9 mouse cellular contexts compared by ENCODE assay signal in the genomic region with DNA sequence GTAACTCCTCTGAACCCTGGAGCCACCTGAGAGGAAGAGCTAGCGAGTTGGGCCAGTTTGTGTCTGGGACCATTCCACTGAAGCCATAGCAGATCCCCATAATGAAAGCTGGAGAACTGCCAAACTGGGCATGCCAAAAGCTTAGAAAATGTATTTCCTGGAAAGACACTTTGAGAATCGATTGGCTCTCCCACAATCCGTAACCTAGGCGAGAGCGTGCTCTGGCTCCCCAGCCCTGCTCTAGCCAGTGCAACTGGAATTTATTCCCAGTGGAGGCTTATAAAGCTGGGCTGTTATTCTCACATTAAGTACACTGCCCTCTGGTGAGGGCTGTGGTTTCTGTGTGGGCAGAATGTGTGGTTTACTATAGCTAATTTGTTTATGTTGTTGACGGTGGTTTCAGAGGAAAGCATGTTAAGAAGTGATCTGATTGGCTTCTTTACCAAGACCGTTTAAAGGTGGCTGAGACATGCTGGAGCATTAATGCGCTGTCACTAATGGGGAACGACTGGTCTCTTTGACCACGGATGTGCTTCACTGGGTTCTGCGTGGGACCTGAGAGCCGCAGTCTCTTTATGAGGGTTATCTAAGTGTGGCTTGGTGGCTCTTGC.
DNase-seq lines count a peak whose midpoint lies in the region; ATAC-seq and TF ChIP-seq lines count a peak whose summit lies in the region.
"Had no signal": no experiment of that assay in that cellular context is flagged by ENCODE, and none has a peak within 500 bp of the region (broad histone marks: within the 10 kb centered on the region; RNA-seq: fewer than 3 reads in every experiment).

No protein-coding gene starts in this region.

- peaks cover 8% of the 10 kb centered on the region for H3K4me1 ChIP-seq in heart, adult 2 months (ENCODE audit: control insufficient read depth, insufficient read depth, low read length)
- H3K4me1 ChIP-seq in kidney, embryonic 14.5 days (ENCODE audit: control insufficient read depth, insufficient read depth, low read length): peaks cover 15% of the 10 kb centered on the region; the same call in 1 of the 2 replicates
- peaks cover 4% of the 10 kb centered on the region; the same call in 1 of the 2 replicates for H3K4me1 ChIP-seq in forebrain, embryonic 12.5 days

- H3K9me3 ChIP-seq in kidney, embryonic 14.5 days (ENCODE audit: control insufficient read depth, low read length): no peaks in the 10 kb centered on the region
- no peaks in the 10 kb centered on the region for H3K9me3 ChIP-seq in forebrain, embryonic 12.5 days

- ATAC-seq in kidney, embryonic 14.5 days (ENCODE audit: low FRiP score, low TSS enrichment): no peak; the same call in 1 of the 2 replicates
- ATAC-seq in megakaryocyte progenitor cell, adult 5-6 weeks (replicated peaks; ENCODE audit: poor library complexity): peak; percentile 40
- ATAC-seq in forebrain, embryonic 12.5 days (ENCODE audit: low FRiP score): no peak

- TF ChIP-seq EP300 in heart, adult 2 months (IDR thresholded peaks at IDR 0.05; ENCODE audit: insufficient read depth, low read depth, low read length): no peak

- peak; percentile 56 for TF ChIP-seq CTCF in heart, adult 2 months (IDR thresholded peaks at IDR 0.05)

- H3K9ac ChIP-seq in heart, adult 2 months (ENCODE audit: low read depth, low read length): no peak overlapping the region
- H3K9ac ChIP-seq in kidney, embryonic 14.5 days (ENCODE audit: low read depth, low read length): no peak overlapping the region
- H3K9ac ChIP-seq in forebrain, embryonic 12.5 days: no peak overlapping the region

- no peak overlapping the region for H3K4me2 ChIP-seq in kidney, embryonic 14.5 days (replicated peaks; ENCODE audit: low read depth, low read length)
- no peak overlapping the region for H3K4me2 ChIP-seq in forebrain, embryonic 12.5 days

- peak; percentile 3 for DNase-seq in left cerebral cortex, postnatal 4 days
- no peak for DNase-seq in left cerebral cortex, adult 8-10 months (ENCODE audit: low spot score in 2 of 2)
- peak; percentile 20 to 24 for DNase-seq in heart, adult 2 months
- no peak for DNase-seq in layer of hippocampus, postnatal 14 days (ENCODE audit: low spot score in 2 of 2)
- DNase-seq in thymus, postnatal 36 days: no peak

- TF ChIP-seq POLR2A in heart, adult 2 months (IDR thresholded peaks at IDR 0.05; ENCODE audit: insufficient read depth, low read depth, low read length): no peak

- no peaks in the 10 kb centered on the region for H3K27me3 ChIP-seq in heart, adult 2 months (ENCODE audit: control insufficient read depth, insufficient read depth, low read length)
- no peaks in the 10 kb centered on the region for H3K27me3 ChIP-seq in kidney, embryonic 14.5 days (ENCODE audit: control insufficient read depth, insufficient read depth, low read length)
- no peaks in the 10 kb centered on the region for H3K27me3 ChIP-seq in forebrain, embryonic 12.5 days

- WGBS in heart, adult 2 months: 57% methylated on average over 12 of the region's 12 CpGs
- 67% methylated on average over 12 of the region's 12 CpGs for WGBS in kidney, embryonic 14.5 days
- WGBS in forebrain, embryonic 12.5 days: 88% methylated on average over 12 of the region's 12 CpGs

- peak overlapping the region; percentile 75 for H3K27ac ChIP-seq in heart, adult 2 months
- 0 out of 2 replicates have a peak overlapping the region, but pooled peaks have one; percentile 26 for H3K27ac ChIP-seq in kidney, embryonic 14.5 days (ENCODE audit: low read depth, low read length)
- no peak overlapping the region for H3K27ac ChIP-seq in forebrain, embryonic 12.5 days

- H3K4me3 ChIP-seq in heart, adult 2 months: no peak overlapping the region
- no peak overlapping the region for H3K4me3 ChIP-seq in kidney, embryonic 14.5 days (ENCODE audit: low read length)
- H3K4me3 ChIP-seq in forebrain, embryonic 12.5 days (replicated peaks): no peak overlapping the region

- H3K79me2 ChIP-seq in heart, adult 2 months (replicated peaks; ENCODE audit: control insufficient read depth, insufficient read depth, low read length): no peaks in the 10 kb centered on the region

- intact Hi-C loops in left cerebral cortex, postnatal 4 days (cut with DNase I): no loop called here
- intact Hi-C loops in heart, adult 2 months (cut with DNase I): loop anchor here (10.0 kb wide), 2 partner anchors 142 to 232 kb away; no protein-coding TSS in a partner anchor

- peaks cover 6% of the 10 kb centered on the region for H3K36me3 ChIP-seq in heart, adult 2 months (ENCODE audit: control insufficient read depth, insufficient read depth, low read length)
- no peaks in the 10 kb centered on the region for H3K36me3 ChIP-seq in kidney, embryonic 14.5 days (ENCODE audit: control insufficient read depth, insufficient read depth, low read length)
- no peaks in the 10 kb centered on the region for H3K36me3 ChIP-seq in forebrain, embryonic 12.5 days (replicated peaks)
- H3K36me3 ChIP-seq: G1E had no signal

Comparison
In these comparisons a context has a peak if more than half of its experiments do, and no peak if none do; other contexts are left out.
1. DNase-seq: peak in left cerebral cortex, postnatal 4 days (single experiment) and heart, adult 2 months (2 of 2); none in left cerebral cortex, adult 8-10 months (0 of 2), layer of hippocampus, postnatal 14 days (0 of 2) and thymus, postnatal 36 days (0 of 2).